Mouse (Mus musculus): ENCODE results near the gene Cd8b1.

DNA sequence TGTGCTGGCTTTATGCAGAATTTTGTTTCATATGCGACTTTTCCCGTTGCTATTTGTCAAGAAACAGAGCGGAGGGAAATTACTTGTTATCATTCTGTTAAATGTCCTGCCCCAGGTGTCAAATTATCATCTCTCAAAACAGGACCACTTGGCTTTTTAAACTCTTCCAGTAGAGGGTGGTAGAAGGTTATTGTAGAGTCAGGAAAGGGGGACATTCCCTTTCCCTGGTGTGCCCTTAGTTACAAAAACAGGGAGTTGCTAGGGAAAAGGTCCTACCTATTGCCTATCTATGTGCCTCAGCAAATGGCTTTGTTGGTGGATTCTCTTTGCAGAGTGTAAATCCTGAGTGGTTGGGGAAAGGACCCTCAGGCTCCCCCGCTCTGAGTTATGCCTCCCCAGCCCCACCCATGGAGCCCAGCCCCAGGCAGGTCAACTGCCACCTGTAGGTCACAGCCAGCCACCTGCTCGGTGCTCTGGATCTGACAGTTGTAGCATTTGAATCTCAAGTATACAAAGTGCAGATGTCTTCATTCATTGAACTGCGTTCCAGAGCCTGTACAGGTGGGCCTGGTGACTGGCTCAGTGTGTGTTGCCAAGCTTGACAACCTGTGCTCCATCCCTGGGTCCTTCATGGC, 20.4 kb upstream of the Cd8b1 start:
- TF ChIP-seq CTCF (IDR thresholded peaks at IDR 0.05; ENCODE audit: borderline replicate concordance, insufficient read depth, low read depth, low read length), result no peak
- TF ChIP-seq POLR2A (IDR thresholded peaks at IDR 0.05; ENCODE audit: borderline replicate concordance, insufficient read depth, low read length), result no peak

All from cerebellum, adult 2 months (tissue).